Mouse (Mus musculus): ENCODE results near the gene Dhodh.
A peak's percentile ranks its signal among the peaks of the same experiment; 100 is the strongest.

Dhodh gene

DNA sequence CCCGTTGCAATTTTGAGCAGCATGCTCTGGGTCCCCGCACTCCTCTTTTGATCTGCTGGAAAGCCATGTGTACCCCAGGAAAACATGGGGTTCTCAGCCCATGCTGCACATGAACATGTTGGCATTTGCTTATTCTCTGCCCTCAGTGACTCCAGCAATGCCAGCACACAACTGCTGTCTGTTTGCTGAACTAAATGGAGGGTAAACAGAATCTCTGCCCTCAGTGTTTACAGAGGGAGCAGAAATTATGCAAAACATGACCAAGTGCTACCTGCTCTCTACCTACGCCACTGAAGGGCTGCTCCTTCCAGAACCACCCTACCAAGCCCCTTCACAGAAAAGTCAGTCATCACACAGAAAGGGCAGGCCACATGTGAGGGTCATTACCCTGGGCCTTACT is 23.6 kb downstream of the Dhodh start:
- no peak for DNase-seq

DNA sequence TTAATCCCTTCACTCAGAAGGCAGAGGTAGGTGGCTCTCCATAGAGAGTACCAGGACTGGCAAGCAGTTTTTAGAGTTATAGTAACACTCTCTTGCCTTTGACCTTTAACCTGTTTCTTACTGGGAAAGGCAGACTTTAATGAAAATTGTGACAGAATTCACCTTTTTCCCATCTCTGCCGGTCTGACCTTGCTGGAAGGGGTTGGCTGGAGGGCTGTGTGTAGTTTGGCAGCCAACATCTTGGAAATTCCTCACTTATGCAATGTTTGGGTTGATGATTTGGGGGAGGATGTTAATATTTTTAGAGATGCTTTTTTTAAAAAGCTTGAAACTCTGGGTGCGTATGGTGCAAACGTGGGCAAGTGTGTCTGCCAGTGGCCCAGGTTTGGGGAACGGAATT is 24.2 kb downstream of the Dhodh start:
- no peak for DNase-seq

DNA sequence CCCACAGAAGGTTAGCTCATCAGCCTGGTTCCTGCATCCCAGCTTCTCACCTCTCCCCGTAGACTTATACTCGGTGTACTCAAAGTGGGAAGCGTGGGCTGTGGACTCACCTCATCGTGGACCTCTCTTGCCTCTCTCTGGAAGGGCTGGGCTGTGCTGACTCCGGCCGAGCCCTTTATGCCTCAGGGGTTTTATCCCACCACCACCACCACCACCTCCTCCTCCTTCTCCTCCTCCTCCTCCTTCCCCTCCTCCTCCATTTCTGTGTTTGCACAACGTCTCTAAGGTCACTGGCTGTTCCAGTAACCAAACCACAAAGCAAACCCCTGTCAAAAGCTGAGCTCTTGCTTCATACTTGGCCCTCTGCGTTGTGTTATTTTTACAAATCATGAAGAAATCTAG is 29.6 kb downstream of the Dhodh start, which contains the start of gene Hp:
Gene Hp, minus strand, starts transcription at position 273 of the 402 bp plus-strand sequence.
- DNase-seq: no peak

DNA sequence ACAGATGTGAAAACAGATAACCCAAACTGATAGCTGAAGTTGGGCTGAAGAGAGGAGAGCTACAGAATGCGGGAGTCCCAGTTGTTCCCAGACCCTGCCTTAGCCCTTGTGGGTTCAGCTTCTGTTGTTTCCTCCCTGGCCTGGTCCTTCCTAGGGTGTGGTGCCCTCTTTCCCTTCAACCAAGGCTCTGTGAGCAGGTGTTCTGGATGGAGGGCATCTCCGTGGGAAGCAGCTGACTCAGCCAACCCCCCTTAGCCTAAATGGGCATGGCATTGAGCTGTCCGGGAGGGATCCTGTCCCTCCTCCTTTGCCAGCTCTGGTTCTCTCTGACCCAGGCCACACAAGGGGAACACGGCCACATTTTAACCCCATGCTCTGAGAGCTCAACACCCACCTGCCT is 32.2 kb downstream of the Dhodh start:
- DNase-seq: no peak

DNA sequence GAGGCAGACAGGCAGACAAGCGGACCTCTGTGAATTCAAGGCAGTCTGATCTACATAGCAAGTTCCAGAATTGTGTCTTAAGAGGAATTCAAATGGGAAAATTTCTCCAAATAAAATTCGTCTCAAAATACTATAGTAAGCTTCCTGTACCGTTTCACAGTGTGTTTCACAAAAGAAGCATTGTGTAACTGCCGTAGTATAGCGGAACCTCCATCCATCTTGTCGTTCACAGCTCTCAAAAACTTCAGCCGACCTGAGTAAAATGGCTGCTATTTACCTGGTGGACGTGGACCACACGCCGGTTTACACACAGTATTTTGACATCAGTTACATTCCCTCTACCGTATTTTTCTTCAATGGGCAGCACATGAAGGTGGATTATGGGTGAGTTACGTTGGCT is 37.3 kb downstream of the Dhodh start:
- no peak for DNase-seq

DNA sequence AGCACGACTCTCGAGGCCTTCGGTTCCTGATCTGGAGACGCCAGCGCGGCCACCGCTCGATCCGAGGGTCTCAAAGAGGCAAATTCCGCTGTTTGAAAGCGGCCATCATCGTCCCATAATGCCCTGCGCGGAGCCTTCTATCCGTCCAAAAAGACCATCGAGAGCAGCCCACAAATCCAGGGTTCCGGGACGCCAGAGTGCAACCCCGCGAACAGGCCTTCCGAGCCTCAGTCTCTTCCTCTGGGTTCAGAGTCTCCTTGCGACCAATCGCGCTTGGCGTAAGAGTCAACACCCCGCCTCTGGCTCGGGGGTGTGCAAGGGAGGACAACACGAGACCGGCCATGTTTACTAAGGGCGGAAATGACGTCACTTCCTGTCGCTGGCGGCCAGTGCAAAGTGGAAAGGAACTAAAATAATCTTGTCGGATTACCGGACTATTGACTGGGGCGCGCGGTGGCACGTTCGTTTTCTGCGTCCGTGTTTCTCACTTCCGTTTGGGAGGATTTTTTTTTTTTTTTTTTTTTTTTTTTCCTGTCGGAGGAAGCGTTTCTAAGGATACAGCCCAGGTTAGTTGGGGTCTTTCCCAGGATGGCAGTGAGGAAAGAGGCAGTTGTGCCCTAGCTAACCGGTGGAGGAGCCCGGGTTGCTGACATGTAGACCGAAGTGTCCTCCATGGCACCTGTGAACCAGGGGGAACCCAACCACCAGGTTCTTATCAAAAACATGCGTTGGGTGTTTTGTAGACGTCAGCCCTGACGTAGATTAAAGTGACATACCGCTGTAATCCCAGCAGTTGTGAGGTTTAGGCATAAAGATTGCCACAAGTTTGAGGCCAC is 42.8 kb downstream of the Dhodh start, which contains the start of the genes Dhx38 and Txnl4b:
Gene Dhx38, minus strand, starts transcription at position 364 of the 836 bp plus-strand sequence.
Gene Txnl4b, plus strand, starts transcription at position 395 of the 836 bp plus-strand sequence.
- DNase-seq: peak; percentile 99

DNA sequence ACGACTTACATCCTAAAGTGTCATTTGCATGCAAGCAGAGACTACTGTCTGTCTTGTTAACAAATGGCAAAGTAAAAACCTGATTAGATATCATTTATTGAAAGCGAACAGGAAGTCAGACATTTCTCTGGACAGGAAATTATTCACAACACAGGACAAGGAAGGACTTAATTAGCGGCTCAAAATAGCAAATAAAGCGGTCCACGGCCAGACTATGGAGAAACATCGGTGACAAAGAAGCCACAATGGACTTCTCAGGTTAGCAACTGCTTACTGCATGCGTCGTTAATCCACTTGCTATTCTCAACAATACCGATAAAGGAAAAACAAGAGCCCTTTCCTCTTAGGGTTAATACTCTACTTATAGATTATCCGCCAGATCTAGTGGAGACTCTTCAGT is 43.7 kb downstream of the Dhodh start:
- no peak for DNase-seq

DNA sequence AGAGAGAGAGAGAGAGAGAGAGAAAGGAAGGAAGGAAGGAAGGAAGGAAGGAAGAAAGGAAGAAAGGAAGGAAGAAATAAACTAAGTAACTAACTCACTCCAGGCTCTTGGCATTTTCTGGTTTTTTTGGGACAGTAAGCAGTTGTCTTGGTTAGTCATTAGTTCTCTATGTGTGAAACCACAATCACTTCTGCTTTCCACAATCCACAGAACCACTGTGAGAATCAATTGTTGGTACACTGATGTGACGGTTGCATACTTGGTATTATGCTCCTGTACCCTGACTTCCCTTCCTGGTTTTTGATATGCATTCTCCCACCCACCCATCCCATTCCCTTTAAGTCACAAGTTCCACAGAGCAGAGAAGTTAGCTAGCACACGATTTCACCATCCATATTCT is 44.6 kb downstream of the Dhodh start:
- no peak for DNase-seq

DNA sequence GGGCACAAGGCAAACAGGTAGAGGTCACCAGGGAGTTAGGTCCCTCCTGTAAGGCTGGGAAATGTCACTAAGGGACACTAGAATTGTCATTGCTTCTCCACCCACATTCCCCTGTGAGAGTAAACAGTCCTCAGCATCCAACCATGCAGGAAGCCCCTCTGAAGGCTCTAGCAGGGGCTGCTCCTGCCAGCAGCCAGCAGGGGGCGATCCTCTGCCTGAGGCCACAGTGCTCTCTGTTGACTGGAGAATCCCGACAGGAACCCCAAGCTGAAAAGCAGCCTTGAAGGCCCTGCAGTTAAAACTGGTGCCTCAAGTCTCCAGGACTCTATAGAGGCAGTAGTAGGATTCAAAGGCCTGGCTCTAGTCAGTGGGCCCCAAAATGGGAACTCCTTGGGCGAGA is 56.8 kb downstream of the Dhodh start:
- DNase-seq: no peak

DNA sequence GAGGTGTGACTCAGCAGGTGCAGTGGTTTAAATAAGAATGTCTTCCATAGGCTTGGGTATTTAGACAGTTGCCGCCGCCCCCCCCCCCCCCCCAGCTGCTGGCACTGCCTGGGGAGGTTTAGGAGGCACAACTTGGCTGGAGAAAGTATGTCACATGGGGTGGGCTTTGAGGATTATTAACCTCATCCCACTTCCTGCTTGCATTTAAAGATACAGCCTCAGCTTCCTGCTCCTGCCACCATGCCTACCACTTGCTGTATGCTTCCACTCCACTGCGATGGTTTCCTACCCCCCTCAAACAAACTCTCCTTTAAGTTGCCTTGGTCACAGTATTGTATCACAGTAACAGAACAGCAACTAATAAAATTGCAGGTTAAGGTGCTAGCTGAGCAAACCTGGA is 64.4 kb downstream of the Dhodh start:
- DNase-seq: no peak

DNA sequence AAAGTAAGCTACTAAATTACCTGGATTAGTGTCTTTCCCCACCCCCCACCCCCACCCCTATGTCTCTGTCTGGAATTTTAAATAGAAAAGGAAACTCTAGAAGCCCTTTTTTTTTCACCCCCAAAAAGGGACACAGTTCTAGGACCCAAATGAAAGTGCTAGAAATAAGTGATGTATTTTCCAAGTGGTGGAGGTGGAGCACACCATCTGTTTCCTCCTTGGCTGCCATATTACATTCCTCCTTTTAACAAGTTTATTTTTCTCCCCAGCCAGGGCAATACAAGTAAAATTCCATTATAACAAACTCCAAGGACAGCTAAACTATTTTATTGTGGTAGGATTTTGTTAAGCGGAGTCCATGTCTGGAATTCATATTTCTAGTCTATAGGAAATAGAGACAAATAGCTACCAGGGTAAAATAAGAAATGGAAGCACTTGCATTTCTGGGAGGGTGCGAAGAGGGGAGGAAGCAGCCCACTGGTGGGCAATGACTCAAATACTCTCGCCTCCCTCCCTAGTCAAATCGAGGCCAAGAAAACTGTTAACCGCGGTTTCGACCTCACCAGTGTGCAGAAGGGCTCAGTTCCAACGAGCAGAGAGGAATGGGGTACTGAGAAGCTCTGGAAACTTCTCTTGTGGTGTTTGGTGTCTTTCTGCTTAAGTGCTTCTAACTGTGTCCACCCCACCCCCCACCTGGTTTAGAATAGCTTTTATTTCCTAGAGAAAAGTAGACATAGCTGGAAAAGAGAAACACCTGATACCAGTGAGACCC is 65.5 kb downstream of the Dhodh start:
- no peak for DNase-seq

DNA sequence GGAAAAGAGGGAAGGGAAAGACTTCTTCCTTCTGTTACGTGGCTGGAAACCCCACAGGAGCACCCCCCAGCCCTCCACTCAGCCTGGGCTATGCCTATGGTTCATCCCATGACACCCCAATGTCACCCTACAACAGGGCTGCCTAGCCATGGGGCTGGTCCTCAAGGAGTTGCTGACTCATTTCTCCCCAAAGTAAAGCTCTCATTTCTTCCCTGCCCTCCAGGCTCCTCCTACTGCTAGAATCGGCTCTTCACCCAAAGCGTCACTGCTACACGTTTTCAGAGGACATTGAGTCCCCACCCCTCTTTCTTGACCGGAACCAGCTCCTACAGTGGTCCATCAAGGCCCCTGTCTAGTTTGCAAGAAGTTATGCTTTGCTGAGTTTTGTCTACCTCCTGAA is 66.3 kb downstream of the Dhodh start:
- no peak for DNase-seq
